Mouse (Mus musculus): Measurements from ENCODE around the gene Zbtb7b. TPM values are rescaled to one million over a fixed set of nuclear protein-coding genes. Genes with fewer than 3 reads are reported as not detected.

The Zbtb7b gene
- polyA plus RNA-seq, 1 experiment = 18.7 TPM

DNA sequence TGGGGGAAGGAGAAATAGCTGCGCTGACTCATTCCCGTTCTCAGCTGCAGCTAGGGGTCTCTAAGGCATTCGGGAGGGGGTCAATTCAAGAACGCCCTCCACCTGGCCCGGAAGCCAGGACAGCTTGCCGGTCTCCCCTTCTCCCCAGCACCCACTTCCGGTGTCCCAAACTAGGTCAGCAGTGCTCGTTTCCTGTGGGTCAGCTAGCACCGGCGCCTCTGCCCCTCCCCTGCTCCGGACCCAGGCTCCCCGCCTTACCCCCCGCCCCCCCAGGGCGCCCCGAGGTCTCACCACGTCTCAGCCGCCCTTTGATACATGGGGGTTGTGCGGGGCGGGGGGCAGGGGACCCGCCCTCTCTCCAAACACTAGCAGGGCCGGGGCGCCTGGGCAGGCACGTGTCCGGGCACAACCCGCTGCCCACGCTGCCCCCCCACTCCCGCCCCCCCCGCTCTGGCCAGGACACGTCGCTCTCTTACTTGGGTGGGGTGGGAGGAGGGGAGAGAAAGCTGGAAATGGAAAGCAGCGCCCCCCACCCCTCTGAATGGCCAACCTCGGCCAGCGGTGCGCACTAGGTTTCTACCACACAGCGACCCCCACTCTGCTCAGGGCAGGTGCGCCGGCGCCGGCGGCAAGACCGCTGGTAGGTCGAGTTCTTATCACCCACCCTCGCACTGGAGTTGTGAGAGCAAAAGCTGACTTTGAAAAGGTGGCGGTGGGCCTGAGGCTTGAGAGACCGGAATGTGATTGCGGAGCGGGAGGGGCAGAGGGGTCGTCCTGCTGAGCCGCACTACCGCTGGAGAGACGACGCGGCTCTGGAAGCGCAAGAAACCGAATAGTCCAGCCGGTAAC, 2.7 kb downstream of the Zbtb7b start:
- peak overlapping the region; percentile 56 for H3K4me3 ChIP-seq (ENCODE audit: insufficient read depth, low read length)
- peaks cover 5% of the 10 kb centered on the region for H3K4me1 ChIP-seq (ENCODE audit: control insufficient read depth, insufficient read depth, low read length)
- TF ChIP-seq POLR2A (IDR thresholded peaks at IDR 0.05; ENCODE audit: extremely low read depth, insufficient read depth, low read length) (no peak), CTCF (IDR thresholded peaks at IDR 0.05; ENCODE audit: extremely low read depth, insufficient read depth, low read length) (no peak)
- H3K27ac ChIP-seq (ENCODE audit: insufficient read depth, low read length) = peak overlapping the region; percentile 91

DNA sequence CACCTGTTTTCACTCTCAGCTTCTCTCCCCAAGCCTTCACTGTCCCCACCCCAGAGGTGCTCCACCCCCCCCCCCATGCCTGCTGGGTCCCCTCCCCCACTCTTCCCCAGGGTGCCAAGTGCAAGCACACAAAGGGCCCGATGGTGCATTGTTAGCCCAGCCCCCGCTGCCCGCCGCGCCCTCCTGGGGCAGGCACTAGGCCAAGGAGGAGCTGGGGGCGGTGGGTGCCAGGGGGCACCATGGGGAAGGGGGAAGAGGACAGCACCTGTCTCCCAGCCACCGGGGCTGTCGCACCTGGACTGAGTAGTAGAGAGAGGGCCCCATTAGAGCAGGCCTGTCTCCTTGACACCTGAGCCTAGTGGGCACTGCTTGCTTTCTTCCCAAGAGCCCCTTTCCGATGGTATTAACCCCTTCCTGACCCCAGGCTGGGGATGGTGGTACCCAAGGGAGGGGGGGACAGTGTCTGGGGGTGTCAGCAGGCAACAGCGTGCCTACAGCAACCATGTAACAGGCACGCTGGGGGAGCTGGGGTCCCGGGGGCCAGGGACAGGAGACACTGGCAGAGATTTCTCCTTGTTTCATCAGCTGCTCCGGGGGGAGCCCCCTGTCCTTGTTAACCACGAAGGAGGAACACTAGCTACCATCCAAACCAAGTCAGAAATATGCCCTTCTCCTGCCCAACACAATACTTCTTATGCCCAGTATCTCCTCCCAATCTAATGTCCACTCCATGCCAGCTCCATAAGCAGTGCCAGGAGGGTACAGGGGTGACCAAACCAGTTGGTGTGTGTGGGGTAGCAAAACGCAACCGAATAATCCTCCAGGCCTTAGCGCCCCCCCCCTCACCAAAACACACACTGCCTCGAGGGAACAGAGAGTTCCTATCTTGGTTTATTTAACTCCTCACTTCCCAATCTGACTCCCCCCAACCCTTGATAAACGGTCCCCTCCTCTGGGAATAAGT, 3.6 kb downstream of the Zbtb7b start:
- peak overlapping the region; percentile 90 for H3K27ac ChIP-seq (ENCODE audit: insufficient read depth, low read length)
- H3K4me3 ChIP-seq (ENCODE audit: insufficient read depth, low read length) = peak overlapping the region; percentile 56
- H3K4me1 ChIP-seq (ENCODE audit: control insufficient read depth, insufficient read depth, low read length) = peaks cover 5% of the 10 kb centered on the region
- TF ChIP-seq CTCF (IDR thresholded peaks at IDR 0.05; ENCODE audit: extremely low read depth, insufficient read depth, low read length) = no peak
- TF ChIP-seq POLR2A (IDR thresholded peaks at IDR 0.05; ENCODE audit: extremely low read depth, insufficient read depth, low read length) = no peak

- no peak for TF ChIP-seq CTCF (IDR thresholded peaks at IDR 0.05; ENCODE audit: extremely low read depth, insufficient read depth, low read length)
- no peak for TF ChIP-seq POLR2A (IDR thresholded peaks at IDR 0.05; ENCODE audit: extremely low read depth, insufficient read depth, low read length)
- Histone ChIP-seq H3K27ac (ENCODE audit: insufficient read depth, low read length) (peak overlapping the region; percentile 49), H3K4me1 (ENCODE audit: control insufficient read depth, insufficient read depth, low read length) (peaks cover 4% of the 10 kb centered on the region), H3K4me3 (ENCODE audit: insufficient read depth, low read length) (no peak overlapping the region)
Observed at GRCm38 (mm10) chr3:89390111-89390515, 4.5 kb downstream of the Zbtb7b start.

DNA sequence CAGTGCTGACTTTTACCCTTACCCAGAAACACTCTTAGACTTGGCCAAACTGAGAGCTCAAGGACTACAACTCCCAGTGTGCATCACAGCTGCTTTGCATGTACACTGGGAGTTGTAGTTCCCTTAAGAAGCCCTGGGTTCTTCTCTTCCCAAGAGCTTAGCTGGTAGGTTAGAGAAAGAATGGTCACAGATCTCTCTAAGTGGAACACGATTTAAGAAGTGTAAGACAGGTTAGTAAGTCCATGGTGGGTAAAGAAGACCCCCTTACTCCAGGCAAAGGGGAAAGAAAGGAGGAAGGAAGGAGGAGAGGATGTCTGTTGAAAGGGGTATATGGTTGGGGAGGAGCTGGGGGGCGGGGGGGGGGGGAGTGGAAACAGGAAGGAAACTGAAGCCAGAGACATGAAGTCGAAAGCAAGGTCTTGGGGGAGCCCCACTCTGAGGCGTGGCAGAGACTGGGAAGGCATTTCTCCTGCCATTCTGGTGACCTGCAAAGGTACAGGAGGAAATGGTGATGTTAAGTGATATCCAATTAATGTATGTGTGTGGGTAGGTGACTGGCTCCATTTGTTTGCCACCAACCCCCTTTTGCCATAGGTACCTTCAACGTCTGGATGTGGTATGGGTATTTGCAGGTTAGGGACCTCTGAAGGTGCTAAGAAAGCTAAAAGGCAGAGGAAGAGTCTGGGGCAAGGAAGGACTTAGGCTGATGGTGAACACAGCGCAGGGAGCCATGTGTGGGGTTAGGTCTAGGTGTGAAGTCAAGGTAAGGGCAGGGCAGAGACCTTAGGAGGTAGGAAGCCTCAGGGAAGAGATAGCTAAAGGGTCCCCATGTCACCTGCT, 5.5 kb downstream of the Zbtb7b start:
- no peak overlapping the region for H3K4me3 ChIP-seq (ENCODE audit: insufficient read depth, low read length)
- TF ChIP-seq POLR2A (IDR thresholded peaks at IDR 0.05; ENCODE audit: extremely low read depth, insufficient read depth, low read length) (no peak), CTCF (IDR thresholded peaks at IDR 0.05; ENCODE audit: extremely low read depth, insufficient read depth, low read length) (no peak)
- no peak overlapping the region for H3K27ac ChIP-seq (ENCODE audit: insufficient read depth, low read length)
- H3K4me1 ChIP-seq (ENCODE audit: control insufficient read depth, insufficient read depth, low read length) = peaks cover 2% of the 10 kb centered on the region

GRCm38 (mm10) chr3:89388134-89388881, 6.3 kb downstream of the Zbtb7b start:
- H3K27ac ChIP-seq (ENCODE audit: insufficient read depth, low read length) = peak overlapping the region; percentile 5; the same call in 1 of the 2 replicates
- no peak for TF ChIP-seq POLR2A (IDR thresholded peaks at IDR 0.05; ENCODE audit: extremely low read depth, insufficient read depth, low read length)
- TF ChIP-seq CTCF (IDR thresholded peaks at IDR 0.05; ENCODE audit: extremely low read depth, insufficient read depth, low read length) = no peak
- H3K4me1 ChIP-seq (ENCODE audit: control insufficient read depth, insufficient read depth, low read length) = peaks cover 2% of the 10 kb centered on the region
- no peak overlapping the region for H3K4me3 ChIP-seq (ENCODE audit: insufficient read depth, low read length)

GRCm38 (mm10) chr3:89387632-89388031, 6.9 kb downstream of the Zbtb7b start:
- no peak overlapping the region for H3K4me3 ChIP-seq (ENCODE audit: insufficient read depth, low read length)
- peaks cover 2% of the 10 kb centered on the region for H3K4me1 ChIP-seq (ENCODE audit: control insufficient read depth, insufficient read depth, low read length)
- peak overlapping the region; percentile 5; the same call in 1 of the 2 replicates for H3K27ac ChIP-seq (ENCODE audit: insufficient read depth, low read length)
- TF ChIP-seq POLR2A (IDR thresholded peaks at IDR 0.05; ENCODE audit: extremely low read depth, insufficient read depth, low read length) (no peak), CTCF (IDR thresholded peaks at IDR 0.05; ENCODE audit: extremely low read depth, insufficient read depth, low read length) (no peak)

- no peak overlapping the region for H3K27ac ChIP-seq (ENCODE audit: insufficient read depth, low read length)
- TF ChIP-seq POLR2A (IDR thresholded peaks at IDR 0.05; ENCODE audit: extremely low read depth, insufficient read depth, low read length) (no peak), CTCF (IDR thresholded peaks at IDR 0.05; ENCODE audit: extremely low read depth, insufficient read depth, low read length) (no peak)
- peaks cover 2% of the 10 kb centered on the region for H3K4me1 ChIP-seq (ENCODE audit: control insufficient read depth, insufficient read depth, low read length)
- H3K4me3 ChIP-seq (ENCODE audit: insufficient read depth, low read length) = no peak overlapping the region
Observed at GRCm38 (mm10) chr3:89386438-89387420, 7.8 kb downstream of the Zbtb7b start.

Data from cortical plate, adult 2 months (tissue).